Mouse (Mus musculus): ENCODE measurements at regions not wholly inside any gene's neighbourhood (a gene's known extent, or its start where the extent isn't known, plus 50 kb on each side); places are given as distances from the start of the nearest gene placed in this dataset.
A peak's percentile ranks its signal among the peaks of the same experiment; 100 is the strongest.
"Not testable (repeated sequence)": the region's sequence is repeated elsewhere in the genome, so short reads cannot be mapped to it uniquely, and the experiment has no call there.

GRCm38 (mm10) chr5:3141841-3142240 is 199.4 kb upstream of the Cdk6 start:
- DNase-seq: peak; percentile 12 to 23

GRCm38 (mm10) chr5:3146544-3147295 is 194.6 kb upstream of the Cdk6 start:
- peak in 1 of 2 experiments; percentile 10 for DNase-seq

GRCm38 (mm10) chr5:3149886-3150285 is 191.4 kb upstream of the Cdk6 start:
- not testable (repeated sequence) for DNase-seq

- DNase-seq: not testable (repeated sequence)
These were observed 190.5 kb upstream of the Cdk6 start for GRCm38 (mm10) chr5:3150766-3151165.

GRCm38 (mm10) chr5:3151534-3152148 is 189.6 kb upstream of the Cdk6 start:
- DNase-seq: not testable (repeated sequence)

- peak; percentile 69 to 72 for DNase-seq
These were observed 189.0 kb upstream of the Cdk6 start for GRCm38 (mm10) chr5:3152149-3152865.

GRCm38 (mm10) chr5:3165511-3165910 is 175.8 kb upstream of the Cdk6 start:
- DNase-seq: not testable (repeated sequence)

- not testable (repeated sequence) for DNase-seq
These were observed 174.8 kb upstream of the Cdk6 start for GRCm38 (mm10) chr5:3166496-3166895.

- DNase-seq: not testable (repeated sequence)
These were observed 147.7 kb upstream of the Cdk6 start for GRCm38 (mm10) chr5:3193592-3193991.

- no peak for DNase-seq
These were observed 143.1 kb upstream of the Cdk6 start for GRCm38 (mm10) chr5:3197952-3198841.

GRCm38 (mm10) chr5:3198869-3199550 is 142.3 kb upstream of the Cdk6 start:
- not testable (repeated sequence) for DNase-seq

GRCm38 (mm10) chr5:3206160-3206559 is 135.1 kb upstream of the Cdk6 start:
- DNase-seq: not testable (repeated sequence)

- DNase-seq: not testable (repeated sequence)
These were observed 133.0 kb upstream of the Cdk6 start for GRCm38 (mm10) chr5:3208293-3208692.

- no peak for DNase-seq
These were observed 130.0 kb upstream of the Cdk6 start for GRCm38 (mm10) chr5:3211284-3211683.

GRCm38 (mm10) chr5:3216053-3216452 is 125.2 kb upstream of the Cdk6 start:
- DNase-seq: no peak

- DNase-seq: no peak
These were observed 122.1 kb upstream of the Cdk6 start for GRCm38 (mm10) chr5:3219230-3219629.

GRCm38 (mm10) chr5:3219770-3220169 is 121.5 kb upstream of the Cdk6 start:
- DNase-seq: no peak

GRCm38 (mm10) chr5:3223819-3224218 is 117.5 kb upstream of the Cdk6 start:
- not testable (repeated sequence) for DNase-seq

- not testable (repeated sequence) for DNase-seq
These were observed 116.8 kb upstream of the Cdk6 start for GRCm38 (mm10) chr5:3224392-3225054.

GRCm38 (mm10) chr5:3225358-3225757 is 115.9 kb upstream of the Cdk6 start:
- not testable (repeated sequence) for DNase-seq

GRCm38 (mm10) chr5:3244067-3244466 is 97.2 kb upstream of the Cdk6 start:
- DNase-seq: not testable (repeated sequence)
